ENCODE assay signal across 16 mouse cellular contexts in the genomic region with DNA sequence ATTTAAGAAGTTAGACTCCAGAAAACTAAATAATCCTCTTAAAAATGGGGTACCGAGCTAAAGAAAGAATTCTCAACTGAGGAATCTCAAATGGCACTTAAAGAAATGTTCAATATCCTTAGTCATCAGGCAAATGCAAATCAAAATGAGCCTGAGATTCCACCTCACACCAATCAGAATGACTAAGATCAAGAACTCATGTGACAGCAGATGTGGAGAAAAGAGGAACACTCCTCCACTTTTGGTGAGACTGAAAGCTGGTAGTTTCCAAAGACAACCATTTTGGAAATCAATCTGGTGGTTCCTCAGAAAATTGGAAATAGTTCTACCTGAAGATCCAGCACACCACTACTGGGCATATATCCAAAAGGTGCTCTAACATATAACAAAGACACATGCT. TPM values are rescaled to one million over a fixed set of nuclear protein-coding genes. Genes with fewer than 3 reads are reported as not detected.
A peak's percentile ranks its signal among the peaks of the same experiment; 100 is the strongest.
DNase-seq lines count a peak whose midpoint lies in the region; TF ChIP-seq lines count a peak whose summit lies in the region.
"Had no signal": no experiment of that assay in that cellular context is flagged by ENCODE, and none has a peak within 500 bp of the region (broad histone marks: within the 10 kb centered on the region; RNA-seq: fewer than 3 reads in every experiment).

No protein-coding gene starts in this region.

- H3K4me3 ChIP-seq in CH12.LX (replicated peaks in 1 of 3; ENCODE audit: low read depth in 2 of 3, low read length in 2 of 3, poor library complexity in 1 of 3) = no peak overlapping the region

- dilution Hi-C loops in CH12.LX (cut with MboI; ENCODE audit: extremely low pct_ligation_motif_present, extremely low pct_unique_long_range_greater_than_20kb, low sequenced_read_pairs) = no loop called here

- TF ChIP-seq POLR2A in CH12.LX (IDR thresholded peaks at IDR 0.05; ENCODE audit: low read depth, low read length) = no peak

- peak; percentile 53 for DNase-seq in CH12.LX (ENCODE audit: extremely low read depth)
- DNase-seq in layer of hippocampus, adult 18-20 months (ENCODE audit: low spot score in 2 of 2) = no peak
- DNase-seq: adrenal gland, adult 2 months; adrenal gland, adult 8-10 months; adrenal gland, postnatal 10 days; adrenal gland, postnatal 14 days; adrenal gland, postnatal 25 days; adrenal gland, postnatal 36 days; B cell, adult 2 months; cerebellum, adult 11 months; cerebellum, adult 11-12 months; cerebellum, adult 18-20 months; cerebellum, adult 2 months; cerebellum, adult 8-10 months had no signal

- H3K27ac ChIP-seq in CH12.LX (ENCODE audit: insufficient read depth, low read depth) = no peak overlapping the region

- no peak overlapping the region for H3K9ac ChIP-seq in CH12.LX (ENCODE audit: insufficient read depth, low read depth)

- TF ChIP-seq CTCF in CH12.LX (conservative IDR thresholded peaks at IDR 0.05 in 1 of 2, IDR thresholded peaks at IDR 0.05 in 1 of 2; ENCODE audit: low read depth in 2 of 2, low read length in 2 of 2) = no peak

- in situ Hi-C loops in CH12.LX (cut with MboI; ENCODE audit: low pct_ligation_motif_present, low pct_unique_long_range_greater_than_20kb, low sequenced_read_pairs) = no loop called here

- no peaks in the 10 kb centered on the region for H3K9me3 ChIP-seq in CH12.LX (replicated peaks; ENCODE audit: low read length)
- H3K9me3 ChIP-seq: G1E had no signal

- H3K4me2 ChIP-seq in CH12.LX (ENCODE audit: insufficient read depth, low read depth, poor library complexity, severe bottlenecking) = no peak overlapping the region

- no peaks in the 10 kb centered on the region for H3K79me2 ChIP-seq in CH12.LX (replicated peaks; ENCODE audit: control insufficient read depth, extremely low read depth, insufficient read depth, poor library complexity, severe bottlenecking)

- H3K36me3 ChIP-seq in CH12.LX (replicated peaks in 1 of 2; ENCODE audit: control insufficient read depth in 1 of 2, insufficient read depth in 1 of 2, low read length in 1 of 2) = no peaks in the 10 kb centered on the region
- H3K36me3 ChIP-seq: G1E had no signal

- no peak for TF ChIP-seq RAD21 in CH12.LX (IDR thresholded peaks at IDR 0.05; ENCODE audit: low read depth, low read length)

- peaks cover 0 to 9% of the 10 kb centered on the region in 2 experiments; a peak in 2 of 4 replicates for H3K4me1 ChIP-seq in CH12.LX (ENCODE audit: control insufficient read depth in 1 of 2, insufficient read depth in 2 of 2)

- no peaks in the 10 kb centered on the region for H3K27me3 ChIP-seq in CH12.LX (replicated peaks)
- H3K27me3 ChIP-seq: Patski had no signal

- peak; percentile 64; the same call in 1 of the 2 replicates for TF ChIP-seq EP300 in CH12.LX (IDR thresholded peaks at IDR 0.05; ENCODE audit: low read length)

TF ChIP-seq in CH12.LX, 34 proteins besides CTCF, POLR2A, EP300 and RAD21:
- TF ChIP-seq JUN (IDR thresholded peaks at IDR 0.05; ENCODE audit: insufficient read depth, low read depth, low read length) (peak; percentile 38; the same call in 1 of the 2 replicates), BHLHE40 (IDR thresholded peaks at IDR 0.05; ENCODE audit: low read depth, low read length) (peak; percentile 55), MYC (IDR thresholded peaks at IDR 0.05; ENCODE audit: low read depth, low read length) (no peak), CHD1 (IDR thresholded peaks at IDR 0.05; ENCODE audit: low read depth, low read length) (no peak)

RNA-seq across cellular contexts. Expression of gene Mplkip, which starts 27.6 kb away (rescaled TPM):
- 12.5 and 13.7 TPM in 2 replicates for total RNA-seq in CH12.LX (2012; rRNA removed)
- 33.4 and 33.5 TPM in 2 replicates for total RNA-seq in CH12.LX (2014; rRNA removed)
- 16.6 and 30.0 TPM in 2 replicates for polyA plus RNA-seq in CH12.LX (2012; ENCODE audit: insufficient read length, low read depth)
- total RNA-seq in layer of hippocampus, adult 18-20 months (2021) = 10 to 100 TPM; 14.5 to 16.2 TPM

RNA-seq across cellular contexts. Expression of gene Sugct, which starts 28.0 kb away (rescaled TPM):
- 0.13 and 0.42 TPM in 2 replicates for total RNA-seq in CH12.LX (2012; rRNA removed)
- total RNA-seq in CH12.LX (2014; rRNA removed) = 0.57 and 0.87 TPM in 2 replicates
- 0.56 and 2.0 TPM in 2 replicates for polyA plus RNA-seq in CH12.LX (2012; ENCODE audit: insufficient read length, low read depth)
- total RNA-seq in layer of hippocampus, adult 18-20 months (2021) = 1 to 10 TPM; 2.8 to 3.0 TPM
